Mouse (Mus musculus): ENCODE measurements around the gene Cdhr5. TPM values are rescaled to one million over a fixed set of nuclear protein-coding genes. Genes with fewer than 3 reads are reported as not detected.

Cdhr5 gene
- 0.23 TPM for polyA plus RNA-seq (2014; fragmentation: Illumina TruSeq; extraction: RNeasy Lipid Tissue Mini Kit (QIAGEN cat#74804); ENCODE audit: insufficient read depth, low read depth, low replicate concordance)

DNA sequence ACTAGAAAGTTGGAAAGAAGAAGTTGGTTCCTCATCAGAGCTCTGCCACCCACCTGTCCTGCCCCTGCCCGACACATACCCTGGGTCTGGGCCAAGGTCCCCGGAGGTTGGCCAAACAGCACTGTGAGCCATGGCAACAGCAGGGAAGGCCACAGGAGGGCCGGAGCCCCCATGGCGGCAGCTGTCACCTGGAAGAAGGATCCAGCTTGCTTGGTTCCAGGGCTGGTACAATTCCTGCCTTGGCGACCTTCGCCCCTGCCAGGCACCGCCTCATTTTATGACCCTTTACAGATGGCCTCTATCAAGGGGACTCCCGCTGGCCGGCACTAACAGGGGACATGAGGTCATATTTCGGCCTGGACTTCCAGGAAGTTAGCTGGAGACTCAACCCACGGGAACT lies at the start of gene Cdhr5:
Cdhr5 (minus strand) TSS at position 241 of the 400 bp plus-strand sequence.

DNA sequence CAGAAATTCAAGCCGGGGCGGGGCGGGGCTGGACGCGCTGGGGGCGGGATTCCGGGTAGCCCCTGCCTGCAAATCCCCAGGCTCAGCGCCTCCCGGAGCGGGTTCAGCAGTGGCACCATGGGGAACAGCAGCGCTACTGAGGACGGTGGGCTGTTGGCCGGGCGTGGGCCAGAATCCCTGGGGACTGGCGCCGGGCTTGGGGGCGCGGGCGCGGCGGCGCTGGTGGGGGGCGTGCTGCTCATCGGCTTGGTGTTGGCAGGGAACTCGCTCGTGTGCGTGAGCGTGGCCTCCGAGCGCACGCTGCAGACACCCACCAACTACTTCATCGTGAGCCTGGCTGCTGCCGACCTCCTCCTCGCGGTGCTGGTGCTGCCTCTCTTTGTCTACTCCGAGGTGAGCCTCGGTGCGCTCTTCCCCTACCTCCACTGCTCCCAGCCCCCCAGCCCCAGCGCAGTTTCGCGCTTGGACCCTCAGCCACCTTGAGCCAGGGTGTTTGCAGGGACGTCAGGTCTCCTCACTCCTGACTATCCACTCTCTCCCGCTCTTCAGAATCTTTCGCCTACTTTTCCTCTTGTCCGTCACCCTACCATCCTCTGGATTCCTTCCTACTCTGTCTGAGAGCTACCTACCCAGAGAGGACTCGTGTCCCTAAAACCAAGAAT lies 15.5 kb upstream of the Cdhr5 start, which contains the start of gene Drd4:
Drd4 (plus strand) TSS at position 86 of the 662 bp plus-strand sequence.

DNA sequence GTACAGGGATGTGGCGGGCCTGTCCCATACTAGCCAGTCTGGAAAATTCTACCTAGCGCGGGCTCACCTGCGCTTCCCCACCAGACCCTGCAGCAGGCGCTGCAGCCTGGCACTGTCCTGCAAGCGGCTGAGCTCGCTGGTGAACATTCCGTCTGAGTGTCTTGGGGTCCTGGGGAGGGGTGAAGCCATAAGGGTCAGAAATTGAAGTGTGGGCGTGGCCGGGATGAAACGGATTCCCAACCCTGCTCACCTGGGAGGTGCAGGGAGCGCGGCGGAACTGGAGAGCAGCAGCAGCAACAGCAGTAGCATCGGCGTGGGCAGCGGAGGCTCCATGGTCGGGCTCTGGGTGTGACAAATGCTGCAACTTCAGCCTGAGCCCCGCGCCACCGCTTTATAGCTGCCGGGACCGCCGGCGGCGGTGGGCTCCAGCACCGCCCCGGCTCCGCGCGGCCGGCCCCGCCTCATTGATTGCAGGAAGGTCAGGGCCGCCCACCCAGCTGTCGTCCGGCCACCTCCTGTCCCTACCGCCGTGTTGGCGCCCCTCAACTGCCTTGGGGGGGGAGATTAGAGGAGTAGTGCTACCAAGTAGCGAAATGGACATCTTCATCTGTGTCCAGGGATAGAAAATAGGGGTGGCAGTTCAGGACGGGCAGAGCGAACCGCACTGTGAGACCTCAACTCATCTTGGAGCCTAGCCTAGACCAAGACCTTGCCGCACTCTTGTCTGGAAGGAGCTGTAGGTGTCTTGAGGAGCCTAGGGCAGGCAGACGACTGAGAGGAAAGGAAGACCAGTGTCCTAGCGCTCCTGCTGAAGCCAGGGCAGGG lies 2.4 kb upstream of the Cdhr5 start, which contains the start of gene Sct:
Sct (minus strand) TSS at position 368 of the 825 bp plus-strand sequence.

DNA sequence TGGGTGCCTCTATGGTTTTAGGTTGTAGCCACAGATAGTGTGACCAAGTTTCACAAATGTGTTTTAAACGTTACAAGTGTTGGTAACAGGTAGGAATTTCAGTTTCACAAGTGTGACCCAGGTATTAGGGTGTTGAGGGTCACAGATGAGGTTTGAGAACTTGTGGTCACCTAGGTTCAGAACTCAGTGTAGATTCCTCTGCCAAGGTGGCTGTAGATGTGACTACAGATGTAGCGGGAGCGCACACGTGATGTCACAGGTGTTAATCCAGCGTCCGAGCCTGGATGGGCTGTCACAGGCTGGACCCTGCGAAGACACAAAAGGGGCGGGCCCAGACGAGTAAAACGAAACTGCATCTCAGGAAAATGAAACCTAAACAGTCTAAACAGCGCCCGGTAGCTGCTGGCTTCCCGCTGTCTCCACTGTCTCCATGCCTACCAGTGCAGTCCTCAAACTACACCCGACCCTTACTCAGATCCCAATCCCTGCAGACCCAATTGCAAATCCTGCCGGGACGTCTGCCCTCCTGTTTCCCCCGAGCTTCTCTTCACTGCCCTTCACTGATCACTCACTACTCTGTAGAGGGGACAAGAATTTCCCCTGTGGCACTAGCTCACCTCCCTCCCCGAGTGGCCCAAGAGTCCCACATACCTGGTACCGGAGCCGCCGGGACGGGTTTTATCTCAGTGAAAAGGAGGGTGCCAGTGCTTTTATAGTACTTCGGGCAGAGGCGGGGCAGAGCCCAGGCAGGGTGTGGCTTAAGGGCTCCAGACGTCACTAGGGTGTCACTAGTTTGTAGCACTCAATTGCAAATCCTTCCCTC lies 10.6 kb downstream of the Cdhr5 start, which contains the start of gene Irf7:
Irf7 (minus strand) TSS at position 743 of the 823 bp plus-strand sequence.

DNA sequence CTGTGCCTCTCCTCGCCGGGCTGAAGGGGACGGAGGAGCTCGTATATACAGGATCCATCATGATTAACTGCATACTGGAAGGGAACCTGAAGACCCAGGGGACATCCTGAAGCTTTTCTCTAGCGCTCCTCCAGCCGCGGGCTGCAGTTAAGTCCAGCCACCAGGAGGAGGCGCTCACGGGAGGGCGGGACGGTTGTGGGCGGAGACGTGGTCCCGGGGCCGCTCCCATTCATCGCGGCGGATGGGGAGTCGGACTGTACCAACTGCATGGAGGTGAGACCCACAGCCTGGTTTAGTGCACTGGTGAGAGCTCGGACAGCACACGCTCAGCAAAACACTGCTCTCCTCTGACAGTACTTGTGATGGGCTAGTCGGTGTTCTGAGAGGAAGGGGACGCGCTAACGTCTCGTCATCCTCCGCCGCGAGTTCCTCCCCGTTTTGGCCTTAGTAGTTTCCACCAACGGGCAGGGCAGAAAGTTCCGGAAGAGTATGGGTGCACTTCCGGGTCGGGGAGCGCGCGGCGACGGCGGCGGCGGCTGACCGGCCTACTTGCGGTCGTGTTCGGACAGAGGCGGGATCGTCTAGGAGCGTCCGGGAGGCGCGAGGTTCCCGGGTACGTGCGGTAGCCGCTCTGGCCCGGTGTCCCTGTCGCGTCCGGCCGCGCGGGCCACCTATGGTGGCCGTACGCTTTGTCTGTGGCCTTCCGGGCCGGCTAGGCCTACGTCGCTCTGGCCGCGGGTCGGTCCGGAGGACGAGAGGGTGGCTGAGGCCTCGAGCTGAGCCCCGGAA lies 48.1 kb downstream of the Cdhr5 start, which contains the start of gene Phrf1:
Phrf1 (plus strand) TSS at position 506 of the 789 bp plus-strand sequence.

Other genes with a start within 250 kb of the Cdhr5 start
- not detected for gene Gm17387, start 247.7 kb downstream of the Cdhr5 start, polyA plus RNA-seq (2014; fragmentation: Illumina TruSeq; extraction: RNeasy Lipid Tissue Mini Kit (QIAGEN cat#74804); ENCODE audit: insufficient read depth, low read depth, low replicate concordance)
- gene B4galnt4, start 215.7 kb downstream of the Cdhr5 start, polyA plus RNA-seq (2014; fragmentation: Illumina TruSeq; extraction: RNeasy Lipid Tissue Mini Kit (QIAGEN cat#74804); ENCODE audit: insufficient read depth, low read depth, low replicate concordance): not detected
- 12.5 TPM for gene Pkp3, start 198.6 kb downstream of the Cdhr5 start, polyA plus RNA-seq (2014; fragmentation: Illumina TruSeq; extraction: RNeasy Lipid Tissue Mini Kit (QIAGEN cat#74804); ENCODE audit: insufficient read depth, low read depth, low replicate concordance)
- gene Sigirr, start 176.2 kb downstream of the Cdhr5 start, polyA plus RNA-seq (2014; fragmentation: Illumina TruSeq; extraction: RNeasy Lipid Tissue Mini Kit (QIAGEN cat#74804); ENCODE audit: insufficient read depth, low read depth, low replicate concordance): 23.1 TPM
- 1.0 TPM for gene Ano9, start 159.0 kb downstream of the Cdhr5 start, polyA plus RNA-seq (2014; fragmentation: Illumina TruSeq; extraction: RNeasy Lipid Tissue Mini Kit (QIAGEN cat#74804); ENCODE audit: insufficient read depth, low read depth, low replicate concordance)
- 14.6 TPM for gene Ptdss2, start 154.4 kb downstream of the Cdhr5 start, polyA plus RNA-seq (2014; fragmentation: Illumina TruSeq; extraction: RNeasy Lipid Tissue Mini Kit (QIAGEN cat#74804); ENCODE audit: insufficient read depth, low read depth, low replicate concordance)
- 139 TPM for gene Rnh1, start 103.9 kb downstream of the Cdhr5 start, polyA plus RNA-seq (2014; fragmentation: Illumina TruSeq; extraction: RNeasy Lipid Tissue Mini Kit (QIAGEN cat#74804); ENCODE audit: insufficient read depth, low read depth, low replicate concordance)
- 93.0 TPM for gene Hras, start 82.8 kb downstream of the Cdhr5 start, polyA plus RNA-seq (2014; fragmentation: Illumina TruSeq; extraction: RNeasy Lipid Tissue Mini Kit (QIAGEN cat#74804); ENCODE audit: insufficient read depth, low read depth, low replicate concordance)
- 7.3 TPM for gene Lrrc56, start 82.6 kb downstream of the Cdhr5 start, polyA plus RNA-seq (2014; fragmentation: Illumina TruSeq; extraction: RNeasy Lipid Tissue Mini Kit (QIAGEN cat#74804); ENCODE audit: insufficient read depth, low read depth, low replicate concordance)
- 1.0 TPM for gene Lmntd2, start 62.7 kb downstream of the Cdhr5 start, polyA plus RNA-seq (2014; fragmentation: Illumina TruSeq; extraction: RNeasy Lipid Tissue Mini Kit (QIAGEN cat#74804); ENCODE audit: insufficient read depth, low read depth, low replicate concordance)
- gene Rassf7, start 60.9 kb downstream of the Cdhr5 start, polyA plus RNA-seq (2014; fragmentation: Illumina TruSeq; extraction: RNeasy Lipid Tissue Mini Kit (QIAGEN cat#74804); ENCODE audit: insufficient read depth, low read depth, low replicate concordance): 55.1 TPM
- 26.6 TPM for gene Phrf1, start 48.0 kb downstream of the Cdhr5 start, polyA plus RNA-seq (2014; fragmentation: Illumina TruSeq; extraction: RNeasy Lipid Tissue Mini Kit (QIAGEN cat#74804); ENCODE audit: insufficient read depth, low read depth, low replicate concordance)
- gene Irf7, start 10.3 kb downstream of the Cdhr5 start, polyA plus RNA-seq (2014; fragmentation: Illumina TruSeq; extraction: RNeasy Lipid Tissue Mini Kit (QIAGEN cat#74804); ENCODE audit: insufficient read depth, low read depth, low replicate concordance): 21.8 TPM
- gene Sct, start 2.3 kb upstream of the Cdhr5 start, polyA plus RNA-seq (2014; fragmentation: Illumina TruSeq; extraction: RNeasy Lipid Tissue Mini Kit (QIAGEN cat#74804); ENCODE audit: insufficient read depth, low read depth, low replicate concordance): not detected
- gene Drd4, start 15.2 kb upstream of the Cdhr5 start, polyA plus RNA-seq (2014; fragmentation: Illumina TruSeq; extraction: RNeasy Lipid Tissue Mini Kit (QIAGEN cat#74804); ENCODE audit: insufficient read depth, low read depth, low replicate concordance): not detected
- 20.4 TPM for gene Deaf1, start 50.9 kb upstream of the Cdhr5 start, polyA plus RNA-seq (2014; fragmentation: Illumina TruSeq; extraction: RNeasy Lipid Tissue Mini Kit (QIAGEN cat#74804); ENCODE audit: insufficient read depth, low read depth, low replicate concordance)
- 25.4 TPM for gene Tmem80, start 51.0 kb upstream of the Cdhr5 start, polyA plus RNA-seq (2014; fragmentation: Illumina TruSeq; extraction: RNeasy Lipid Tissue Mini Kit (QIAGEN cat#74804); ENCODE audit: insufficient read depth, low read depth, low replicate concordance)
- 30.4 TPM for gene Eps8l2, start 62.1 kb upstream of the Cdhr5 start, polyA plus RNA-seq (2014; fragmentation: Illumina TruSeq; extraction: RNeasy Lipid Tissue Mini Kit (QIAGEN cat#74804); ENCODE audit: insufficient read depth, low read depth, low replicate concordance)
- gene Taldo1, start 115.4 kb upstream of the Cdhr5 start, polyA plus RNA-seq (2014; fragmentation: Illumina TruSeq; extraction: RNeasy Lipid Tissue Mini Kit (QIAGEN cat#74804); ENCODE audit: insufficient read depth, low read depth, low replicate concordance): 203 TPM
- gene Gatd1, start 137.3 kb upstream of the Cdhr5 start, polyA plus RNA-seq (2014; fragmentation: Illumina TruSeq; extraction: RNeasy Lipid Tissue Mini Kit (QIAGEN cat#74804); ENCODE audit: insufficient read depth, low read depth, low replicate concordance): 24.6 TPM
- gene Cend1, start 152.7 kb upstream of the Cdhr5 start, polyA plus RNA-seq (2014; fragmentation: Illumina TruSeq; extraction: RNeasy Lipid Tissue Mini Kit (QIAGEN cat#74804); ENCODE audit: insufficient read depth, low read depth, low replicate concordance): 0.50 TPM
- 12.9 TPM for gene Slc25a22, start 161.1 kb upstream of the Cdhr5 start, polyA plus RNA-seq (2014; fragmentation: Illumina TruSeq; extraction: RNeasy Lipid Tissue Mini Kit (QIAGEN cat#74804); ENCODE audit: insufficient read depth, low read depth, low replicate concordance)
- gene Pidd1, start 167.2 kb upstream of the Cdhr5 start, polyA plus RNA-seq (2014; fragmentation: Illumina TruSeq; extraction: RNeasy Lipid Tissue Mini Kit (QIAGEN cat#74804); ENCODE audit: insufficient read depth, low read depth, low replicate concordance): 0.81 TPM
- 1,656 TPM for gene Rplp2, start 170.6 kb upstream of the Cdhr5 start, polyA plus RNA-seq (2014; fragmentation: Illumina TruSeq; extraction: RNeasy Lipid Tissue Mini Kit (QIAGEN cat#74804); ENCODE audit: insufficient read depth, low read depth, low replicate concordance)
- 109 TPM for gene Pnpla2, start 178.4 kb upstream of the Cdhr5 start, polyA plus RNA-seq (2014; fragmentation: Illumina TruSeq; extraction: RNeasy Lipid Tissue Mini Kit (QIAGEN cat#74804); ENCODE audit: insufficient read depth, low read depth, low replicate concordance)
- gene Cracr2b, start 184.3 kb upstream of the Cdhr5 start, polyA plus RNA-seq (2014; fragmentation: Illumina TruSeq; extraction: RNeasy Lipid Tissue Mini Kit (QIAGEN cat#74804); ENCODE audit: insufficient read depth, low read depth, low replicate concordance): 126 TPM
- 213 TPM for gene Cd151, start 190.6 kb upstream of the Cdhr5 start, polyA plus RNA-seq (2014; fragmentation: Illumina TruSeq; extraction: RNeasy Lipid Tissue Mini Kit (QIAGEN cat#74804); ENCODE audit: insufficient read depth, low read depth, low replicate concordance)
- gene Polr2l, start 198.3 kb upstream of the Cdhr5 start, polyA plus RNA-seq (2014; fragmentation: Illumina TruSeq; extraction: RNeasy Lipid Tissue Mini Kit (QIAGEN cat#74804); ENCODE audit: insufficient read depth, low read depth, low replicate concordance): 44.0 TPM
- 42.4 TPM for gene Tspan4, start 198.5 kb upstream of the Cdhr5 start, polyA plus RNA-seq (2014; fragmentation: Illumina TruSeq; extraction: RNeasy Lipid Tissue Mini Kit (QIAGEN cat#74804); ENCODE audit: insufficient read depth, low read depth, low replicate concordance)

Measured in lung, adult 10 weeks (tissue).